Mouse (Mus musculus) megakaryocyte, embryonic 14.5 days (primary cell): ENCODE data around the gene Allc. TPM values are rescaled to one million over a fixed set of nuclear protein-coding genes. Genes with fewer than 3 reads are reported as not detected.

Experiments
- H3K27me3 ChIP-seq: replicated peaks from 2 replicates; pipeline ENCODE3; 2012; ENCODE audit warnings: inconsistent platforms
- H3K36me3 ChIP-seq: replicated peaks from 2 replicates; pipeline ENCODE3; 2012; ENCODE audit warnings: low read length, inconsistent platforms, mixed read lengths
- H3K4me1 ChIP-seq: 2 replicates; pipeline ENCODE4 v1.6.1; 2012; ENCODE audit warnings: inconsistent platforms
- H3K4me3 ChIP-seq: replicated peaks from 2 replicates; pipeline ENCODE3; 2012; ENCODE audit warnings: moderate library complexity, mild to moderate bottlenecking, inconsistent platforms
- H3K9me3 ChIP-seq: 2 replicates; pipeline ENCODE4 v1.6.1; 2012; ENCODE audit warnings: inconsistent platforms
- FLI1 ChIP-seq: IDR thresholded peaks from 2 replicates; pipeline ENCODE4 v1.6.1; 2012; ENCODE audit warnings: low read length, inconsistent platforms, mixed read lengths
- GATA1 ChIP-seq: IDR thresholded peaks from 3 replicates; pipeline ENCODE4 v1.6.1; 2012; ENCODE audit warnings: mixed read lengths, low read length, inconsistent platforms, borderline replicate concordance
- polyA plus RNA-seq: library from polyadenylated mRNA; stranded (reverse); fragments of >175 nt; gene quantifications from 2 replicates; pipeline ENCODE4 v1.2.3, GENCODE M21; 2012; ENCODE audit warnings: low replicate concordance; ENCODE audit not compliant: insufficient read depth

Gene Allc
- polyA plus RNA-seq, 1 experiment, result not detected

DNA sequence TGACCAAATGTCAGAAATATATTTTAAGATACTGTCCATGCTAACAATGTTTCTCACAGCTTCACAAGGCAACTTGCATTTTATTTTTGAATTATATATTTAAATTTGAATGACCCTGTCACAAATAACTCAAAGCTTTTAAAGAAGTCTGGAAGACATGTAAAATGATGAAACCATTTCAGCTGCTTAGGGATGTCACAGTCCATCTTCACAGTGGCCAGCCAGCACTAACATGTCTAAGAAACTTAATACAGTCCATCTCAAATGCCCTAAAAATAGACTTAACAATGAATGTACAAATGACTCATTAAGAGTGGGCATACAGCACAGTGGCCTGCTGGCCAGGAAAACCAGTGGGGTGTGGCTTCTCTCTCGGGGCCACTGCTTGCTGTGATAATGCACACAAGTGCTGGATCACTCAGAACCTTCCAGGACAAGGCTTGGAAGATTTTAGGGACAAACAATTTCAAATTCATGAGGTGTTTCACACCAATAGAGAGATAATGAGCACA, 68.0 kb downstream of the Allc start:
- Histone ChIP-seq H3K9me3 (peaks cover 5% of the 10 kb centered on the region), H3K4me3 (no peak overlapping the region), H3K27me3 (no peaks in the 10 kb centered on the region), H3K4me1 (no peaks in the 10 kb centered on the region), H3K36me3 (no peaks in the 10 kb centered on the region)
- no peak for TF ChIP-seq GATA1
- no peak for TF ChIP-seq FLI1

DNA sequence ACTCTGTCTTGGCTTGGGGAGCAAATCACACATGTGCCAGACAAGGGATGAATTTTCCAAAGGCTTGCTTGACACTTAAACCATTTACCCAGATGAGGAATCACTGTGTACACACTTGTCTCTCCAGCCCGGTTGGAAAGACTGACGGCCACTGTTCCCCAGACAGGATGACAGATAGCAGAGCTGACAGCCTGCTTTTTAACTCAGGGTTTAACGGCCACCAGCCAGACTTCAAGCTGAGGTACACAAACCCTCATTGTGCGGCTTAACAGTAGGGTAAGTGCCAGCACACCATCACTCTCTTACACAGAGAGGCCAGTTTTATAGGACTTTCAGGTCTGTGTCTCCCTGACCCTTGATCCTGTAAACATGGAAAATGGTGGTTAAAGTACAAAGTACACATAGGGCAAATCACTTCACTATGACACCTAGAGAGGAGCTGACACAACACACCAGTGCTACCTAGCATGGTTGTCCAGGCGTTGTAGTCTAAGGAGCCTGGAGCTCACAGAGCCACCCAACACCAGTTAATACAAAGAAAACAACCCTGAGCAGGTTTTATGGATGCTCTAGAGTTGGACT, 72.5 kb downstream of the Allc start:
- no peaks in the 10 kb centered on the region for H3K4me1 ChIP-seq

More for the DNA sequence above, 72.5 kb downstream of the Allc start:
- TF ChIP-seq FLI1 (no peak), GATA1 (no peak)
- Histone ChIP-seq H3K36me3 (no peaks in the 10 kb centered on the region), H3K4me3 (no peak overlapping the region), H3K9me3 (peaks cover 5% of the 10 kb centered on the region), H3K27me3 (no peaks in the 10 kb centered on the region)

Other genes with a start within 250 kb of the Allc start
- gene Dcdc2c, start 30.1 kb downstream of the Allc start, polyA plus RNA-seq, result not detected in 2 replicates
- 20.7 and 32.6 TPM in 2 replicates for gene Colec11, start 40.9 kb upstream of the Allc start, polyA plus RNA-seq
- 23.0 and 205 TPM in 2 replicates for gene Rps7, start 53.4 kb upstream of the Allc start, polyA plus RNA-seq
- 8.1 TPM in 1 of 2 replicates, not detected in the other for gene Rnaseh1, start 67.1 kb upstream of the Allc start, polyA plus RNA-seq
- 5.1 TPM in 1 of 2 replicates, not detected in the other for gene Adi1, start 92.7 kb upstream of the Allc start, polyA plus RNA-seq
- 4.9 and 7.8 TPM in 2 replicates for gene Trappc12, start 167.9 kb upstream of the Allc start, polyA plus RNA-seq
- gene Eipr1, start 169.3 kb upstream of the Allc start, polyA plus RNA-seq, result 33.6 and 41.1 TPM in 2 replicates